Mouse (Mus musculus) B cell, adult 62 days (primary cell): Measurements from ENCODE around the gene Pla2g6. TPM values are rescaled to one million over a fixed set of nuclear protein-coding genes. Genes with fewer than 3 reads are reported as not detected.

Experiments
- total RNA-seq: library from RNA; stranded (reverse); gene quantifications from 4 replicates; pipeline ENCODE4 v1.2.4, GENCODE M21; 2023

Pla2g6 gene
- total RNA-seq, result 13.4 to 16.9 TPM (median 15.6 TPM) in 4 replicates

GRCm38 (mm10) chr15:79328058-79328938 is at the start of gene Pla2g6:
Gene Pla2g6 (minus strand): TSS chr15:79328390.

GRCm38 (mm10) chr15:79346051-79346793 is 18.0 kb upstream of the Pla2g6 start, which contains the start of gene Maff:
Gene Maff (plus strand): TSS chr15:79346621.

GRCm38 (mm10) chr15:79285399-79285798 is 42.8 kb downstream of the Pla2g6 start, which contains the start of gene Baiap2l2:
Gene Baiap2l2 (minus strand): TSS chr15:79285537.

GRCm38 (mm10) chr15:79254661-79255060 is 73.5 kb downstream of the Pla2g6 start, which contains the start of gene Slc16a8:
Gene Slc16a8 (minus strand): TSS chr15:79254761.

Other genes starting within 250 kb of the Pla2g6 start
- gene Micall1, start 219.5 kb downstream of the Pla2g6 start, total RNA-seq, result 41.7 to 56.4 TPM (median 50.6 TPM) in 4 replicates
- gene Polr2f, start 187.4 kb downstream of the Pla2g6 start, total RNA-seq, result 38.2 to 58.6 TPM (median 48.1 TPM) in 4 replicates
- not detected in 4 replicates for gene 1700088E04Rik, start 187.1 kb downstream of the Pla2g6 start, total RNA-seq
- gene Sox10, start 163.2 kb downstream of the Pla2g6 start, total RNA-seq, result not detected in 4 replicates
- 34.2 to 40.6 TPM (median 37.6 TPM) in 4 replicates for gene Pick1, start 99.2 kb downstream of the Pla2g6 start, total RNA-seq
- gene Gm49486, start 99.0 kb downstream of the Pla2g6 start, total RNA-seq, result 0.51 to 3.3 TPM (median 1.1 TPM) in 4 replicates
- gene Slc16a8, start 73.6 kb downstream of the Pla2g6 start, total RNA-seq, result not detected in 4 replicates
- not detected in 4 replicates for gene Baiap2l2, start 42.9 kb downstream of the Pla2g6 start, total RNA-seq
- 91.7 to 120 TPM (median 98.1 TPM) in 4 replicates for gene Maff, start 18.2 kb upstream of the Pla2g6 start, total RNA-seq
- gene Tmem184b, start 75.2 kb upstream of the Pla2g6 start, total RNA-seq, result 36.7 to 44.2 TPM (median 38.3 TPM) in 4 replicates
- 41.3 to 53.2 TPM (median 43.4 TPM) in 4 replicates for gene Csnk1e, start 127.2 kb upstream of the Pla2g6 start, total RNA-seq
- not detected in 4 replicates for gene Kcnj4, start 176.9 kb upstream of the Pla2g6 start, total RNA-seq
- not detected in 4 replicates for gene Kdelr3, start 188.0 kb upstream of the Pla2g6 start, total RNA-seq
- 407 to 417 TPM (median 412 TPM) in 4 replicates for gene Ddx17, start 218.4 kb upstream of the Pla2g6 start, total RNA-seq